In genomic region chr7:118554290-118554689, GRCm38 (mm10) we compare ENCODE assay signal across 22 mouse cellular contexts. TPM values are rescaled to one million over a fixed set of nuclear protein-coding genes. Genes with fewer than 3 reads are reported as not detected.
"Had no signal": no experiment of that assay in that cellular context is flagged by ENCODE, and none has a peak within 500 bp of the region (broad histone marks: within the 10 kb centered on the region; RNA-seq: fewer than 3 reads in every experiment).

No protein-coding gene starts in this region.

- H3K4me1 ChIP-seq: limb, embryonic 12.5 days; neural tube, embryonic 12.5 days; neural tube, embryonic 15.5 days; stomach, embryonic 15.5 days had no signal

- H3K9me3 ChIP-seq: neural tube, embryonic 12.5 days; neural tube, embryonic 15.5 days; stomach, embryonic 15.5 days had no signal

- H3K4me2 ChIP-seq: limb, embryonic 12.5 days; liver, embryonic 11.5 days; lung, embryonic 14.5 days; neural tube, embryonic 12.5 days; neural tube, embryonic 15.5 days; stomach, embryonic 15.5 days had no signal

- H3K36me3 ChIP-seq: stomach, embryonic 15.5 days had no signal

- DNase-seq: kidney, adult 18-20 months; kidney, adult 9 months; kidney, postnatal 14 days; kidney, postnatal 4 days; layer of hippocampus, postnatal 36 days; liver, postnatal 0 days; lung, embryonic 14.5 days; retina, postnatal 1 day; right cerebral cortex, postnatal 25 days; spleen, adult 18-20 months; thymus, postnatal 25 days had no signal

- H3K27ac ChIP-seq: left cerebral cortex, adult 2 months; limb, embryonic 12.5 days; liver, embryonic 14.5 days; macrophage; neural tube, embryonic 12.5 days; neural tube, embryonic 15.5 days; stomach, embryonic 15.5 days had no signal

- H3K9ac ChIP-seq: limb, embryonic 12.5 days; liver, embryonic 14.5 days; liver, postnatal 0 days; lung, embryonic 14.5 days; neural tube, embryonic 12.5 days; neural tube, embryonic 15.5 days; stomach, embryonic 15.5 days had no signal

- ATAC-seq: intestine, embryonic 16.5 days; liver, postnatal 0 days; lung, postnatal 0 days had no signal

- H3K4me3 ChIP-seq: left cerebral cortex, adult 2 months; limb, embryonic 12.5 days; neural tube, embryonic 12.5 days; neural tube, embryonic 15.5 days; stomach, embryonic 15.5 days had no signal

- H3K27me3 ChIP-seq: limb, embryonic 12.5 days; neural tube, embryonic 12.5 days; neural tube, embryonic 15.5 days; stomach, embryonic 15.5 days had no signal

RNA-seq across cellular contexts. Expression of gene Tmc7, which starts 30.2 kb away (rescaled TPM):
- polyA plus RNA-seq: macrophage had no signal

RNA-seq across cellular contexts. Expression of gene Tmc5, which starts 42.8 kb away (rescaled TPM):
- total RNA-seq: megakaryocyte, adult 5-6 weeks had no signal
- polyA plus RNA-seq: limb, embryonic 12.5 days; liver, embryonic 11.5 days; liver, embryonic 14.5 days; macrophage had no signal
